Mouse (Mus musculus): ENCODE measurements around the gene Dcaf6.

- no peak for TF ChIP-seq CTCF (IDR thresholded peaks at IDR 0.05; ENCODE audit: insufficient read depth, low read length)
- no peak for TF ChIP-seq POLR2A (IDR thresholded peaks at IDR 0.05; ENCODE audit: borderline replicate concordance, extremely low read depth, low read depth, low read length)
These were observed 11.2 kb upstream of the Dcaf6 start for GRCm38 (mm10) chr1:165471490-165471889.
